Mouse (Mus musculus) embryo, embryonic 9.5 days (tissue): ENCODE measurements at regions not wholly inside any gene's neighbourhood (a gene's known extent, or its start where the extent isn't known, plus 50 kb on each side); places are given as distances from the start of the nearest gene placed in this dataset.
"Not testable (repeated sequence)": the region's sequence is repeated elsewhere in the genome, so short reads cannot be mapped to it uniquely, and the experiment has no call there.

Experiments
- DNase-seq: peaks from one replicate; pipeline ENCODE4 v3.0.0-alpha.2; 2017; ENCODE audit errors: extremely low spot score

GRCm38 (mm10) chr1:14688041-14688440, 1405.1 kb downstream of the 4930444P10Rik start:
- DNase-seq: not testable (repeated sequence)

DNA sequence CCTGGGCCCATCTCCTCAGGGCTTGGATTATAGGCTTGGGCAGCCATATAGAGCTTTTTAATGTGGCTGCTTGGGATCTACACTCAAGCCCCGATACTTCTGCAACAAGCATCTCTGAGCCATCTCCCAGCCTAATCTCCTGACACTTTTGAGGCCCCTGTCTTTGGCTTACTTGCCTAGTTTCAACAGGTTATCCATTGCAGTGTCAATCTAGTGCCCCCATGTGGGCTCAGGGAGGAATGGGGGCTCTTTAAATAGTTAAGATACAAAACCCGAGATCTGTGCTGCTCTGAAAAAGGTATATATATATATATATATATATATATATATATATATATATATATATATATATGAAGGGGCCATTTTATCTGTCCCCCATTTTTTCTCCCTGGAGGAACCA, 1407.0 kb downstream of the 4930444P10Rik start:
- no peak for DNase-seq

DNA sequence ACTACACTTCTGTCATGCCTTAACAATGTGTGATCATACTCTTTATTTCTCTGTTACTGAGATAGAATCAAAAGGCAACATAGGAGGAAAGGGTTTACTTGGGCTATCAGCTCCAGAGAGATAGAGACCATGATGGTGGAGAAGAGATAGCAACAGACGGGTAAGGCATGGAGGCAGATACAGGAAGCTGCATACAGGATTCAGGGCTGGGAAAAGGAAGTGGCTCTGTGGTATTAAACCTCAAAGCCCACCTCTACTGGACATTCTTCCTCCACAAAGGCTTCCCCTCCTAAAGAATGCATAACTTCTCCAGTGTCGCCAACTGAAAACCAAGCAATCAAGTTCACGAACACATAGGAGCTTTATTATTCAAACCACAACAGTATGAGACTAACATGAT, 1412.7 kb downstream of the 4930444P10Rik start:
- DNase-seq: no peak

- peak; percentile 46 for DNase-seq
Measured at GRCm38 (mm10) chr1:14672393-14672999, 1420.6 kb downstream of the 4930444P10Rik start.

DNA sequence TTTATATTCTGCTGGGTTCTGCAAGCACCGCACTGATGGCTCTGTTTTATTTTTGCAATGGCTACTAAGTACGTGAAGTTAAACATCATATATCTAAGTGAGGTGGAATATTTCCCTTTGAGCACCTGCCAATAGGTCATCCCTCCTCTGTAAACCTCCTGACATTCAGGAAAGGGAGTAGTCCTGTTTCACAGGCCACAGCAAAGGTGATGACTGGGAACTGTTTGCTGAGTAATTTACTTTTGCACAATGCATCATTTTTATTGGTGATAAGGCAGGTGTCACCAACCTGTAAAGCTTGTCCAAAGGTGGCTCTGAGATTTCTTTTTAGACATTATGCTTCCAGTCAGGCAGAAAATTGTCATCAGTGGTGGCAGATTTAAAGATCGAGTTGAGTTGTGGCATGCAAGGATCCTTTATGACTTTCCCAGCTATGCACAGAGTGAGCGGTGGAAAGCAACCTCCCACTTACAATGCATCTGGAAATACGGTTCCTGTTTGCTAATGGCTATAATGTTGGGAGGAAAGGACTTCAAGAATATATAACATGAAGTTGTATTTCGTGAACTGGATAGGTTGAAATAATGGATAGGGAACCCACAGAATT, 1430.3 kb downstream of the 4930444P10Rik start:
- no peak for DNase-seq

DNA sequence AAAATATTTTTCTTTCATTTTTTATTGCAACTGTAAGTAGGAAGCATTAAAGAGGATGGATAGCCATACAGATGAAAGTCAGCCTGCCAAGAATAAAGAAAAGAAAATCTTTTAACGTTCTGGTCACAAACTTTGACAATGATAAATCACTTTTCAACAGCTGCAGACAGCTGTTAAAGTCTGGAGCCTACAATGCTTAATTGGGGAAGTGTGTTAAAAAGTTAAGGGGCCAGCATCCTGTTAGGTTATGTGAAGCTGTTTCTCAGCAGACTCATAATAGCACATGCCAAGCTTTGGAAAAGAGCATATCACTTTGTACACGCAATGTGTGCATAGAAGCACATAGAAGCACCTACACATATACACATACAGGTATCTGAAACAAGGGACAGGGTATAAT, 1431.3 kb downstream of the 4930444P10Rik start:
- DNase-seq: no peak

DNA sequence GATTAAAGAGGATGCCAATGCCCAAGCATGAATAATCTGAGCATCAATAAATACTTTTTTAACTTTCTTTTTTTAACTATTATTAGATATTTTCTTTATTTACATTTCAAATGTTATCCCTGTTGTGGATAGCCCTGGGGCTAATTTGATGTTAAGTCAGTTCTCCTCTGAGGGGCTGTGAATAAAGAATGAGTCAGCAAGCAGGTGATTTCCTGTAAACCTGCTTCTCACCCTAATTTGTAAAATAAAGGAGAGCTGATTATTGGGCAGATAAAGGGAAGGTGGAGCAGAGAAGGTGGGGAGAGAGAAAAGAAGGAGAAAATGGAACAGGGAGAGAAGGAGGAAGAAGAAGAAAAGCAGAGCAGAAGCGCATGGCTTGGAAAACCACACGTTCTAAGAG, 1442.8 kb downstream of the 4930444P10Rik start:
- DNase-seq: no peak

- peak; percentile 47 for DNase-seq
Measured at GRCm38 (mm10) chr1:14635642-14636263, 1457.4 kb downstream of the 4930444P10Rik start.

DNA sequence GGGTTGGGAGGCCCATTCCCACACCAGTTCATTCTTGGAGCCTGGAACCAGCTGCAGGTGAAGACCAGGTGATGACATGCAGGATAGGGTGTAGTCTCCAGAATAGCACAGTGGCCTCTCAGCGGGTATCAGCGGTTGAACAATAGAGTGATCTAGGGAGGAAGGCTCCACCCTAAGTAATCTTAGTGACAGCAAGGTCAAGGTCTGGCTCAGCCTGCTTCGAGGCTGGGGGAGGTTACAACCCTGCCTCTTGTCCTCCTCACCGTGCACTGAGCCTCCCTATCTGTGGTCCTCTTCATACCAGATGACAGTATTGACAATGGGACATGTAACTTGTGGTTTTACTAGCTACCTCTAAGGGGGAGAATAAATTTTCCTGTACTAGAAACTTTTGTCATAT, 1461.1 kb downstream of the 4930444P10Rik start:
- DNase-seq: no peak

- DNase-seq: no peak
Measured at GRCm38 (mm10) chr1:14627204-14627603, 1465.9 kb downstream of the 4930444P10Rik start.

DNA sequence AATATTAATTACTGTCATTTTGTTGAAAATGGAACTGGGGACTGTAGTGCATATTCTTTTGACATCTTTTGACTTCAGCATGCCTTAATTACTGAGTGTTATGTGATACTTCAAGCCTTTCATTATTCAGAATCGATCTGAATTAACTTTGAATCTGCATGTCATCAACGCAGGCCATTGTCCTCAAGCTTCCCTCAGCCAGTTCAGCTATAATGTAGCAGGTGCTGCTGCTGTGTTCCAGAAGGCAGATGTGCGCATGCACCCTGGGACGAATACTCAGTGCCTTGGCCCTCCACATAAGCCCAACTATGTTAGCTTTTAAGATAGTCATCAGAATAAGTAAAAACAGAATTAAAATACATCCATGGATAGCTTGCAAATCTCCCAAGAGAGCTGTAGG, 1466.4 kb downstream of the 4930444P10Rik start:
- no peak for DNase-seq

DNA sequence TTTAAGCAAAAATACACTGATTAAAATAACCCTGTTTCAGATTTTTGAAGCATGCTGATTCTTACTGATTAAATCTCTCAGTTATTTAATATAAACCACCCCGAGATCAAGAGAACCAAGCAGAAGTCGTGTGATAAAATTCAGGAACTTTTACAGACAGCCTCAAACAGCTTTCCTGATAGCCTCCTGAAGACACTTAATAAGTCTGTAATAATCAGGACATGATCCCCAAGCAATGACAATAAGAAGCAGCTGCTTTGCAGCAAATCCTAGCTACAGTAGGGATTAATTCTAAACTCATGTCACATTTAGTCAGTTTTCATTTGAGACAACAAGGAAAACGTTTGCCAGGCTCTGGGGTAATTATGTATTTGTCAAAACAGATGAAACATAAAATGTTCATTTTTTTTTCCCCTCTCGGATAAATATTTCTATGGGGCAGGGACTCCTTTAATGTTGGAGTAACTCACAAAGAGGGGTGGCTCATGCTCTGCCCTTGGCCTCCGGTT, 1472.1 kb downstream of the 4930444P10Rik start:
- DNase-seq: no peak

GRCm38 (mm10) chr1:14613232-14613894, 1479.8 kb downstream of the 4930444P10Rik start:
- DNase-seq: no peak

- DNase-seq: peak; percentile 25
Measured at GRCm38 (mm10) chr1:14609054-14609453, 1484.1 kb downstream of the 4930444P10Rik start.

- no peak for DNase-seq
Measured at GRCm38 (mm10) chr1:14595961-14596360, 1497.2 kb downstream of the 4930444P10Rik start.

DNA sequence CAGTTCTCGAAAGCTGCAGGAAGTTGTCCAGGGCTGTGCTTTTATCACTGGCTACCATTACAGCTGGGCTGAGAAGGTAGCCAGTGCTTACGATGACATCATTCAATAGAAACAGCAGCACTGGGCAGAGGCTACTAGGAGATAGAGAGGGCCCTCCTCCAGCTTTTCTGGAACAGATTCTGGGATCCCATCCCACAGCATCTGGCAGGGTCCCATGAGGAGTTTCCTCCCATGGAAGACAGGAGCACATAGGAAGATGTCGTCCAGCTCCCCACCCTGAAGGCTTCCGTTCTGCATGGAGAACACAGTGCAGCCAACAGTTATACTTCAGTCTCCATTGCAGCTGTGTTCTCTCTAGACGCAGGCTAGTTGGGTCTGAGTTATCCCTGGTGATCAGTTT, 1503.2 kb downstream of the 4930444P10Rik start:
- no peak for DNase-seq

DNA sequence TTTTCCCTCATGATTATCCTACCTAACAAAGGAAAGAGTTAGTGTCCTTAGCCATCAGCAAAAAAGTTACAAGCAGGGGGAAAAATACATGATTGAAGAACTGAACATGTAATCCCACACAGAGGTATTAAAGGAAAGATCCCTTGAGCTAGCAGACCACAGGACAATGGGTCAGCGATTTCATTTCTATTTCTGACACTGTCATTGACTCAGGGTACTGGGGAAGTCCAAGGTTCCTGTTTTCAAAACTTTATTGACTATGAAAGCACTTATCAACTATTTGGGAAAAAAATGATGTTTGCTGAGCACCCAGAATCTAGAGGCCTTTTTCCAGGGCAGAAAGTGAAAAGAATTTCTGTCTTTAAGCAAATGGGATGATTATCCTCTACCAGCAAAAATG, 1513.7 kb downstream of the 4930444P10Rik start:
- no peak for DNase-seq

GRCm38 (mm10) chr1:14576263-14576662, 1516.9 kb downstream of the 4930444P10Rik start:
- DNase-seq: no peak

GRCm38 (mm10) chr1:14570562-14570981, 1522.6 kb downstream of the 4930444P10Rik start:
- peak; percentile 24 for DNase-seq

GRCm38 (mm10) chr1:14570113-14570512, 1523.0 kb downstream of the 4930444P10Rik start:
- no peak for DNase-seq

DNA sequence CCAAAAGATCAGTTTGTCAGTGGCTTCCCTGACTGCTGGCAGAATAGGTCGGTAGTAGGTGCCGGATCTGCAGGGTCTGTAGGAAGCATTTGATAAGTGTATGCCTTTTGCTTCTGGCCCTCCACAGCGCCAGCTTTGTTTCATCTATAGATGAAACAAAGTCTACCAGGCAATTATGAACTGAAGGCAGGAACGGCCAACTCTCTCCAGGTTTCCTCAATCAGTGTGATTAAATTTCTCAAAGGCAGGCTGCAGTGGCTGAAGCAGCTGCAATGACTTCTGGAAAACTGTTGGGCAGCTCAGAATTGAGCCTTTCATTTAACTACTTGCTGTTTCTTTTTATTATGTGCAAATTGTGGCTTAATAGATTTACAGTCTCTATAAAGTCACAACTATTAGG, 1526.1 kb downstream of the 4930444P10Rik start:
- no peak for DNase-seq

DNA sequence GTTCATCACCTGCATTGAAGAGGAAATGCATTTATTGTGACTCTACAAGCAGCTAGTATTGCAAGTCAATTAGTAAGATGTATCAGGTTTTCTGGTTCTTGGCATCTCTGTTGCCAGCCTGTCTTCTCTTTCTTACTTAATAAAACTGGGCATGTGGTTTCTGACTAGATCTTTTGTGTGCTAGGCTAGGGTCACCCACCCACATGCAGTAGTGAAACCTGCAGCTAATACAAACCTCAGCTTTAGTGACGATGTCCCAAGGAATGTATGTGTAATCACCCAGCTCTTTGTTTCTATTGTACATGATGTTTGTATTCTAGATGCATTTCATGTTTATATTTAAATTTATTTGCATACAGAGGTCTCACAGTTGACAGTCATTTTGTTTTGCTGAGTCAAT, 1526.7 kb downstream of the 4930444P10Rik start:
- no peak for DNase-seq
